Mouse (Mus musculus): ENCODE measurements around the gene Gas2l2.

Gene Gas2l2

GRCm38 (mm10) chr11:83397626-83398025, 31.6 kb downstream of the Gas2l2 start:
- no peak for DNase-seq (ENCODE audit: extremely low spot score, low spot score)

GRCm38 (mm10) chr11:83394802-83395439, 34.3 kb downstream of the Gas2l2 start:
- DNase-seq (ENCODE audit: extremely low spot score, low spot score) = no peak

GRCm38 (mm10) chr11:83393062-83393461, 36.2 kb downstream of the Gas2l2 start:
- no peak for DNase-seq (ENCODE audit: extremely low spot score, low spot score)

- no peak for DNase-seq (ENCODE audit: extremely low spot score, low spot score)
These were observed 45.7 kb downstream of the Gas2l2 start for GRCm38 (mm10) chr11:83383532-83383887.

- no peak for DNase-seq (ENCODE audit: extremely low spot score, low spot score)
These were observed 46.3 kb downstream of the Gas2l2 start for GRCm38 (mm10) chr11:83382876-83383531.

GRCm38 (mm10) chr11:83379745-83380341, 49.4 kb downstream of the Gas2l2 start:
- DNase-seq (ENCODE audit: extremely low spot score, low spot score) = no peak
